Mouse (Mus musculus) thymus, adult 2 months (tissue): Measurements from ENCODE around the gene Chchd5. TPM values are rescaled to one million over a fixed set of nuclear protein-coding genes. Genes with fewer than 3 reads are reported as not detected.

Experiments used
- DNase-seq: peaks from one replicate; pipeline ENCODE4 v3.0.0; 2021
- H3K27ac ChIP-seq: fragments of 200-500 bp; 2 replicates; pipeline ENCODE4 v1.5.1; 2012; ENCODE audit warnings: low read length, control low read depth; ENCODE audit not compliant: control insufficient read depth, insufficient read depth
- H3K27me3 ChIP-seq: fragments of 200-500 bp; 2 replicates; pipeline ENCODE4 v1.6.1; 2012; ENCODE audit warnings: mild to moderate bottlenecking, low read length, moderate library complexity, mixed read lengths; ENCODE audit not compliant: control insufficient read depth, insufficient read depth
- H3K36me3 ChIP-seq: fragments of 200-500 bp; 2 replicates; pipeline ENCODE4 v1.6.1; 2012; ENCODE audit warnings: mild to moderate bottlenecking, low read length, moderate library complexity; ENCODE audit not compliant: control insufficient read depth, insufficient read depth
- H3K4me1 ChIP-seq: fragments of 200-500 bp; replicated peaks from 2 replicates; pipeline ENCODE4 v1.6.1; 2012; ENCODE audit warnings: low read length; ENCODE audit not compliant: control insufficient read depth, insufficient read depth
- H3K4me3 ChIP-seq: fragments of 200-500 bp; 2 replicates; pipeline ENCODE4 v1.5.1; 2012; ENCODE audit warnings: mild to moderate bottlenecking, low read length, control low read depth, moderate library complexity; ENCODE audit not compliant: control insufficient read depth, insufficient read depth
- CTCF ChIP-seq: fragments of 200-500 bp; IDR thresholded peaks from 2 replicates; pipeline ENCODE4 v1.5.1; 2012; ENCODE audit warnings: mild to moderate bottlenecking, control low read depth, low read length, moderate library complexity, borderline replicate concordance; ENCODE audit not compliant: control insufficient read depth, poor library complexity, insufficient read depth; ENCODE audit errors: extremely low read depth
- POLR2A ChIP-seq: fragments of 200-500 bp; IDR thresholded peaks from 2 replicates; pipeline ENCODE4 v1.6.1; 2012; ENCODE audit warnings: mild to moderate bottlenecking, low read length, control low read depth, moderate library complexity; ENCODE audit not compliant: control insufficient read depth, poor library complexity, insufficient read depth; ENCODE audit errors: extremely low read depth
- WGBS: fragments of 180-500 bp; shearing (Covaris S2); methylation state at CpG from one replicate; pipeline ENCODE4 v1.1.7; 2018; 5-methylcytosine and 5-hydroxymethylcytosine counted together
- polyA plus RNA-seq: library from polyadenylated mRNA; depleted of rRNA; stranded (reverse); fragments of >200 nt; gene quantifications from 2 replicates; pipeline ENCODE4 v1.2.3, GENCODE M21; 2012

Chchd5 gene
- polyA plus RNA-seq, 1 experiment = 65.2 TPM

- TF ChIP-seq CTCF (no peak), POLR2A (no peak)
- Histone ChIP-seq H3K27me3 (no peaks in the 10 kb centered on the region), H3K4me1 (no peaks in the 10 kb centered on the region), H3K4me3 (no peak overlapping the region), H3K36me3 (no peaks in the 10 kb centered on the region), H3K27ac (no peak overlapping the region)
- DNase-seq = no peak
- 96% methylated on average over 18 of the region's 18 CpGs for WGBS
These were observed 35.4 kb upstream of the Chchd5 start for GRCm38 (mm10) chr2:129093926-129094724.

GRCm38 (mm10) chr2:129100784-129101310 is 28.7 kb upstream of the Chchd5 start, which contains the start of gene Polr1b:
Gene Polr1b, plus strand, starts transcription at chr2:129100995.
- H3K27ac ChIP-seq = no peak within 1 kb of the TSS

GRCm38 (mm10) chr2:129112924-129113323 is 16.6 kb upstream of the Chchd5 start:
- 96% methylated on average over 5 of the region's 5 CpGs for WGBS
- no peak overlapping the region for H3K4me3 ChIP-seq
- peaks cover 13% of the 10 kb centered on the region for H3K36me3 ChIP-seq
- no peaks in the 10 kb centered on the region for H3K27me3 ChIP-seq
- no peak for TF ChIP-seq CTCF
- no peak for TF ChIP-seq POLR2A
- no peak for DNase-seq
- H3K4me1 ChIP-seq = no peaks in the 10 kb centered on the region
- no peak overlapping the region for H3K27ac ChIP-seq

More at GRCm38 (mm10) chr2:129100784-129101310, 28.7 kb upstream of the Chchd5 start, which contains the start of gene Polr1b:
- TF ChIP-seq POLR2A = no peak
- TF ChIP-seq CTCF = peak; percentile 50; the same call in 1 of the 2 replicates
- DNase-seq = peak; percentile 87
- H3K27me3 ChIP-seq = no peaks in the 10 kb centered on the region
- WGBS = under 1% methylated on average over 35 of the region's 35 CpGs
- H3K4me1 ChIP-seq = peaks cover 4% of the 10 kb centered on the region
- peak within 1 kb of the TSS; percentile 98 for H3K4me3 ChIP-seq
- 0 out of 2 replicates have a peak, but pooled peaks cover 3% of the 10 kb centered on the region for H3K36me3 ChIP-seq

- Histone ChIP-seq H3K27me3 (no peaks in the 10 kb centered on the region), H3K27ac (no peak overlapping the region), H3K4me1 (no peaks in the 10 kb centered on the region), H3K4me3 (no peak overlapping the region), H3K36me3 (peaks cover 7% of the 10 kb centered on the region)
- no peak for DNase-seq
- TF ChIP-seq CTCF = no peak
- no peak for TF ChIP-seq POLR2A
- WGBS = 94% methylated on average over 9 of the region's 9 CpGs
These were observed 13.7 kb upstream of the Chchd5 start for GRCm38 (mm10) chr2:129115706-129116367.

GRCm38 (mm10) chr2:129116368-129116739 is 13.1 kb upstream of the Chchd5 start:
- TF ChIP-seq CTCF = no peak
- TF ChIP-seq POLR2A = no peak
- Histone ChIP-seq H3K36me3 (peaks cover 7% of the 10 kb centered on the region), H3K27me3 (no peaks in the 10 kb centered on the region), H3K4me3 (no peak overlapping the region), H3K4me1 (no peaks in the 10 kb centered on the region), H3K27ac (no peak overlapping the region)
- 97% methylated on average over 1 of the region's 1 CpGs for WGBS
- DNase-seq = no peak

- Histone ChIP-seq H3K36me3 (peaks cover 10% of the 10 kb centered on the region), H3K27ac (no peak overlapping the region), H3K4me3 (no peak overlapping the region), H3K4me1 (no peaks in the 10 kb centered on the region), H3K27me3 (no peaks in the 10 kb centered on the region)
- no peak for DNase-seq
- WGBS = 98% methylated on average over 12 of the region's 12 CpGs
- no peak for TF ChIP-seq CTCF
- no peak for TF ChIP-seq POLR2A
These were observed 11.4 kb upstream of the Chchd5 start for GRCm38 (mm10) chr2:129118061-129118460.
